11 mouse cellular contexts compared by ENCODE assay signal in the genomic region with DNA sequence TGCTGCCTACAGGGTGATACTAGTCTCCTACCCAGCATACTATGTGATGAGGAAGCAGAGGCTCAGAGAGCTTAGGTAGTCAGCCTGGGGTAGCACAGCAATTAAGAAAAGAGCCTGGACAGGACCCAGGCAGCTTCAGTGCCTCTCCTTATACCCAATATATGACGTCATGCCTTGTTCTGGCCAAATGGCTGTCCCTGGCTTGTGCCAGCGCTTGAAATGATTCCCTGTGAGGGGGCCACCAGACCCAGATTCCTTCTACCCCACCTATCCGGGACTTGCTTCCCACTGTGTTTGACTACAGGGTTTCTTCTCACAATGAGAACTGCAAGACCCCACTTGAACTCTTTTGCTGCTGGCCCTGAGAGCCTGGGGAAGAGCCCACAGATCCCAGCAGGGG. TPM values are rescaled to one million over a fixed set of nuclear protein-coding genes. Genes with fewer than 3 reads are reported as not detected.
DNase-seq lines count a peak whose midpoint lies in the region; ATAC-seq and TF ChIP-seq lines count a peak whose summit lies in the region.
"Had no signal": no experiment of that assay in that cellular context is flagged by ENCODE, and none has a peak within 500 bp of the region (broad histone marks: within the 10 kb centered on the region; RNA-seq: fewer than 3 reads in every experiment).

No protein-coding gene starts in this region.

- no peaks in the 10 kb centered on the region for H3K27me3 ChIP-seq in kidney, postnatal 0 days (ENCODE audit: insufficient read depth, low read length)
- H3K27me3 ChIP-seq in hindbrain, embryonic 11.5 days (ENCODE audit: control insufficient read depth, insufficient read depth, low read length), result no peaks in the 10 kb centered on the region
- no peaks in the 10 kb centered on the region for H3K27me3 ChIP-seq in neural tube, embryonic 13.5 days

- H3K9ac ChIP-seq in kidney, postnatal 0 days (ENCODE audit: low read depth, low read length), result no peak overlapping the region
- H3K9ac ChIP-seq in hindbrain, embryonic 11.5 days (ENCODE audit: low read depth, low read length), result 0 out of 2 replicates have a peak overlapping the region, but pooled peaks have one; percentile 16
- H3K9ac ChIP-seq in neural tube, embryonic 13.5 days, result no peak overlapping the region

- ATAC-seq in kidney, postnatal 0 days (replicated peaks; ENCODE audit: low FRiP score, low read depth), result peak; percentile 5; the same call in 1 of the 2 replicates
- peak; percentile 61 for ATAC-seq in hindbrain, embryonic 11.5 days (ENCODE audit: low FRiP score)
- ATAC-seq in neural tube, embryonic 13.5 days (ENCODE audit: low read depth), result peak; percentile 73
- ATAC-seq: activated CD4-positive, CD25-positive, alpha-beta regulatory T cell, adult 4 months had no signal

- no peaks in the 10 kb centered on the region for H3K9me3 ChIP-seq in kidney, postnatal 0 days (replicated peaks; ENCODE audit: low read length)
- H3K9me3 ChIP-seq in hindbrain, embryonic 11.5 days (ENCODE audit: control insufficient read depth, low read length), result no peaks in the 10 kb centered on the region
- H3K9me3 ChIP-seq in neural tube, embryonic 13.5 days, result no peaks in the 10 kb centered on the region

- 21% methylated on average over 3 of the region's 3 CpGs for WGBS in kidney, postnatal 0 days
- 0% methylated on average over 3 of the region's 3 CpGs for WGBS in hindbrain, embryonic 11.5 days
- WGBS in neural tube, embryonic 13.5 days, result 0% methylated on average over 3 of the region's 3 CpGs

- H3K27ac ChIP-seq in kidney, postnatal 0 days, result peak overlapping the region; percentile 44
- H3K27ac ChIP-seq in hindbrain, embryonic 11.5 days (ENCODE audit: low read depth, low read length), result peak overlapping the region; percentile 97
- H3K27ac ChIP-seq in neural tube, embryonic 13.5 days (replicated peaks), result peak overlapping the region; percentile 90

- H3K36me3 ChIP-seq in kidney, postnatal 0 days (ENCODE audit: insufficient read depth, low read length), result no peaks in the 10 kb centered on the region
- H3K36me3 ChIP-seq in hindbrain, embryonic 11.5 days (ENCODE audit: control insufficient read depth, insufficient read depth, low read length), result no peaks in the 10 kb centered on the region
- H3K36me3 ChIP-seq in neural tube, embryonic 13.5 days, result no peaks in the 10 kb centered on the region

- no peak overlapping the region for H3K4me2 ChIP-seq in kidney, postnatal 0 days (ENCODE audit: low read length)
- no peak overlapping the region; the same call in 1 of the 2 replicates for H3K4me2 ChIP-seq in hindbrain, embryonic 11.5 days (replicated peaks; ENCODE audit: low read depth, low read length)
- no peak overlapping the region for H3K4me2 ChIP-seq in neural tube, embryonic 13.5 days

- H3K4me3 ChIP-seq in kidney, postnatal 0 days (replicated peaks; ENCODE audit: low read depth, low read length), result no peak overlapping the region
- no peak overlapping the region for H3K4me3 ChIP-seq in hindbrain, embryonic 11.5 days (ENCODE audit: low read depth, low read length)
- no peak overlapping the region for H3K4me3 ChIP-seq in neural tube, embryonic 13.5 days

- peaks cover 9% of the 10 kb centered on the region for H3K4me1 ChIP-seq in kidney, postnatal 0 days (replicated peaks; ENCODE audit: insufficient read depth, low read length)
- peaks cover 8% of the 10 kb centered on the region for H3K4me1 ChIP-seq in hindbrain, embryonic 11.5 days (replicated peaks; ENCODE audit: control insufficient read depth, insufficient read depth, low read length)
- H3K4me1 ChIP-seq in neural tube, embryonic 13.5 days (replicated peaks), result peaks cover 33% of the 10 kb centered on the region

- DNase-seq in kidney, postnatal 0 days (ENCODE audit: low spot score), result peak; percentile 49
- no peak for DNase-seq in kidney, adult 11 months
- DNase-seq in brain, adult 2 months (ENCODE audit: low read depth, low spot score), result peak; percentile 52
- DNase-seq in hindbrain, embryonic 11.5 days (ENCODE audit: low spot score), result no peak
- no peak for DNase-seq in adrenal gland, postnatal 4 days (ENCODE audit: low spot score in 2 of 2)
- no peak for DNase-seq in right cerebral cortex, postnatal 4 days
- DNase-seq in left cerebral cortex, adult 8-10 months (ENCODE audit: low spot score in 2 of 2), result no peak

- TF ChIP-seq CTCF in kidney, postnatal 0 days (IDR thresholded peaks at IDR 0.05; ENCODE audit: low read depth), result no peak

RNA-seq across cellular contexts. Expression of a gene that starts 27.8 kb away (rescaled TPM):
- 116 and 133 TPM in 2 replicates for polyA plus RNA-seq in kidney, postnatal 0 days (2015; fragmentation: Nextera tagmentation; extraction: Ambion mirVana)
- polyA plus RNA-seq in hindbrain, embryonic 11.5 days (2014; fragmentation: Nextera tagmentation; extraction: Ambion mirVana), result 40.0 and 48.4 TPM in 2 replicates
- 15.3 and 25.2 TPM in 2 replicates for polyA plus RNA-seq in neural tube, embryonic 13.5 days (2015; fragmentation: Nextera tagmentation; extraction: Ambion mirVana)
- 10 to 100 TPM; 52.0 to 53.4 TPM for total RNA-seq in adrenal gland, postnatal 4 days (2021)
- 1 to 10 TPM; 4.5 to 5.1 (median 4.9) TPM for total RNA-seq in left cerebral cortex, adult 8-10 months (2022)

RNA-seq across cellular contexts. Expression of a gene that starts 33.2 kb away (rescaled TPM):
- 0.88 and 1.2 TPM in 2 replicates for polyA plus RNA-seq in kidney, postnatal 0 days (2015; fragmentation: Nextera tagmentation; extraction: Ambion mirVana)
- not detected in 2 replicates for polyA plus RNA-seq in hindbrain, embryonic 11.5 days (2014; fragmentation: Nextera tagmentation; extraction: Ambion mirVana)
- not detected in 2 replicates for polyA plus RNA-seq in neural tube, embryonic 13.5 days (2015; fragmentation: Nextera tagmentation; extraction: Ambion mirVana)
- total RNA-seq in adrenal gland, postnatal 4 days (2021), result 10 to 100 TPM in 1 of 2 experiments, under 1 TPM in 1; 0.98 to 24.8 TPM
- not detected for total RNA-seq in left cerebral cortex, adult 8-10 months (2022)
- total RNA-seq: heart, postnatal 10 days; monocyte, adult 5-6 weeks had no signal
- polyA plus RNA-seq: activated CD4-positive, CD25-positive, alpha-beta regulatory T cell, adult 4 months had no signal

RNA-seq across cellular contexts. Expression of a gene that starts 59.2 kb away (rescaled TPM):
- polyA plus RNA-seq in kidney, postnatal 0 days (2015; fragmentation: Nextera tagmentation; extraction: Ambion mirVana), result 2.7 and 2.8 TPM in 2 replicates
- 3.2 and 3.3 TPM in 2 replicates for polyA plus RNA-seq in hindbrain, embryonic 11.5 days (2014; fragmentation: Nextera tagmentation; extraction: Ambion mirVana)
- polyA plus RNA-seq in neural tube, embryonic 13.5 days (2015; fragmentation: Nextera tagmentation; extraction: Ambion mirVana), result 3.9 and 4.2 TPM in 2 replicates
- 1 to 10 TPM; 7.1 to 8.3 TPM for total RNA-seq in adrenal gland, postnatal 4 days (2021)
- total RNA-seq in left cerebral cortex, adult 8-10 months (2022), result 10 to 100 TPM; 11.7 to 14.0 (median 11.9) TPM

Comparison
In these comparisons a context has a peak if more than half of its experiments do, and no peak if none do; other contexts are left out.
1. DNase-seq: peak in kidney, postnatal 0 days (single experiment) and brain, adult 2 months (single experiment); none in kidney, adult 11 months (single experiment), hindbrain, embryonic 11.5 days (single experiment), adrenal gland, postnatal 4 days (0 of 2), right cerebral cortex, postnatal 4 days (single experiment) and left cerebral cortex, adult 8-10 months (0 of 2).
2. ATAC-seq: peak in every context shown above with its lines; median percentile 73 in neural tube, embryonic 13.5 days; 61 in hindbrain, embryonic 11.5 days; 5 in kidney, postnatal 0 days.
3. H3K27ac ChIP-seq: peak in every context shown above with its lines; median percentile 97 in hindbrain, embryonic 11.5 days; 90 in neural tube, embryonic 13.5 days; 44 in kidney, postnatal 0 days.